Mouse (Mus musculus): Measurements from ENCODE around the gene Pm20d1. TPM values are rescaled to one million over a fixed set of nuclear protein-coding genes. Genes with fewer than 3 reads are reported as not detected.

The Pm20d1 gene
- total and polyA plus RNA-seq, 3 experiments: not detected

DNA sequence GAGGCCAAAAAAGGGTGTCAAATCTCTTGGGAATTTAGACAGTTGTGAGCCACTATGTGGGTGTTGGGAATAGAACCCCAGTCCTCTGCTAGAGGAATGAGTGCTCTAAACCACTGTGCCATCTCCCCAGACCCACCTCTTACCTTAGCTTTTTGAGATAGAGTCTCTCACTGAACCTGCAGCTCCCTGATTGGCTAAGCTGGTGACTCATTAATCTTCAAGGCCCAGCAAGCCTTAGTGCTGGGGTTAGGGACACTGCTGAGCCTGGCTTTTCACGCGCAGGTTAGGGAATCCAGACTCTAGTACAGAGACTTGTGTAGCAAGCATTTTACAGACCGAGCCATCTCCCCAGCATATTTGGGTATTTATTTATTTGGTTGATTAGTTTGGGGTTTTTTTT lies 39.9 kb downstream of the Pm20d1 start:
- H3K4me3 ChIP-seq (ENCODE audit: control insufficient read depth in 1 of 2, insufficient read depth in 1 of 2, low read depth in 2 of 2, low read length in 2 of 2): no peak overlapping the region
- no peak for TF ChIP-seq POLR2AphosphoS2 (IDR thresholded peaks at IDR 0.05; ENCODE audit: low read length)
- TF ChIP-seq ELF1 (IDR thresholded peaks at IDR 0.05; ENCODE audit: low read depth, low read length): no peak
- no peak for TF ChIP-seq MYC (IDR thresholded peaks at IDR 0.05; ENCODE audit: low read depth, low read length)
- TF ChIP-seq CTCF (IDR thresholded peaks at IDR 0.05 in 2 of 3, conservative IDR thresholded peaks at IDR 0.05 in 1 of 3; ENCODE audit: control insufficient read depth in 1 of 3, insufficient read depth in 1 of 3, low read depth in 2 of 3, low read length in 3 of 3, poor library complexity in 1 of 3, severe bottlenecking in 1 of 3): no peak
- no peak for TF ChIP-seq POLR2AphosphoS5 (IDR thresholded peaks at IDR 0.05; ENCODE audit: borderline replicate concordance, low read depth, low read length)
- no peak for TF ChIP-seq MYB (IDR thresholded peaks at IDR 0.05; ENCODE audit: low read depth, low read length)
- TF ChIP-seq ETS1 (IDR thresholded peaks at IDR 0.05; ENCODE audit: low read depth, low read length): no peak
- no peak for TF ChIP-seq NRF1 (IDR thresholded peaks at IDR 0.05; ENCODE audit: insufficient read depth, low read depth, low read length, poor library complexity, severe bottlenecking)
- no peak for TF ChIP-seq UBTF (IDR thresholded peaks at IDR 0.05; ENCODE audit: borderline replicate concordance, insufficient read depth, low read depth, low read length)
- no peak for TF ChIP-seq ZMIZ1 (IDR thresholded peaks at IDR 0.05; ENCODE audit: low read depth, low read length)
- TF ChIP-seq HCFC1 (IDR thresholded peaks at IDR 0.05; ENCODE audit: low read depth, low read length): no peak
- no peak for TF ChIP-seq POLR2A (IDR thresholded peaks at IDR 0.05; ENCODE audit: control insufficient read depth in 1 of 2, insufficient read depth in 1 of 2, low read depth in 1 of 2, low read length in 2 of 2, poor library complexity in 1 of 2)
- TF ChIP-seq CHD2 (IDR thresholded peaks at IDR 0.05; ENCODE audit: low read length): no peak
- TF ChIP-seq TBP (IDR thresholded peaks at IDR 0.05; ENCODE audit: low read depth, low read length): no peak
- no peak for TF ChIP-seq SIN3A (IDR thresholded peaks at IDR 0.05; ENCODE audit: low read length)
- no peak for TF ChIP-seq ZNF384 (IDR thresholded peaks at IDR 0.05; ENCODE audit: low read depth, low read length)
- no peak overlapping the region for H3K9ac ChIP-seq (ENCODE audit: control insufficient read depth, low read depth, low read length, poor library complexity, severe bottlenecking)
- H3K27ac ChIP-seq (ENCODE audit: control insufficient read depth, low read depth, low read length): no peak overlapping the region
- no peaks in the 10 kb centered on the region for H3K9me3 ChIP-seq (replicated peaks; ENCODE audit: insufficient read depth, low read length)
- H3K79me2 ChIP-seq (ENCODE audit: control insufficient read depth, insufficient read depth, low read length, poor library complexity): no peaks in the 10 kb centered on the region
- no peaks in the 10 kb centered on the region for H3K27me3 ChIP-seq (ENCODE audit: control insufficient read depth in 1 of 2, insufficient read depth in 2 of 2, low read length in 2 of 2)
- DNase-seq (ENCODE audit: low read depth, low spot score): peak; percentile 9
- H3K36me3 ChIP-seq (ENCODE audit: control insufficient read depth in 1 of 2, insufficient read depth in 2 of 2, low read length in 2 of 2): no peaks in the 10 kb centered on the region; a peak in 1 of 4 replicates
- no peaks in the 10 kb centered on the region for H3K4me1 ChIP-seq (ENCODE audit: control insufficient read depth in 1 of 2, insufficient read depth in 2 of 2, low read length in 2 of 2)

DNA sequence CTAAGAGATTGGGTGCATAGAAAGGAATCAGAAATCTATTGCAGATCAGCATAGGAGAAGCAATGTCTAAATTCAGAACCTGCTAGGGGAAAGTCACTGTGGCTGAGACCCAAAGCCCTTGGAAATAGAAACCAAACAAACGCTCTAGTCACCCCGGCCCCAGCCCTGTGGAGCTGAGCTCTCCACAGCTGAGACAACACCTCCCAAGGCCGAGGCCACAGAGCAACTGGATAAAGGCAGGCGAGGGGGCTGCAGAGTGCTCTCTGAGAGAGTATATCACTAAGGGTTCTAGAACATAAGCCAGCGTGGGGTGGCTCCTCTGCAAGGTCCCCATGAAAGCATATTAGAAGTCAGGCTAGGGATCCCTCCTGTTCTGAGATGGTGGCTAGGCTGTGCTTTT lies 41.4 kb downstream of the Pm20d1 start:
- H3K4me3 ChIP-seq (ENCODE audit: control insufficient read depth in 1 of 2, insufficient read depth in 1 of 2, low read depth in 2 of 2, low read length in 2 of 2): no peak overlapping the region
- TF ChIP-seq ZC3H11A (IDR thresholded peaks at IDR 0.05; ENCODE audit: low read depth, low read length): no peak
- no peak for TF ChIP-seq RAD21 (IDR thresholded peaks at IDR 0.05; ENCODE audit: low read depth, low read length)
- no peak for TF ChIP-seq CHD1 (IDR thresholded peaks at IDR 0.05; ENCODE audit: low read depth, low read length)
- no peak for TF ChIP-seq ZKSCAN1 (IDR thresholded peaks at IDR 0.05; ENCODE audit: low read depth, low read length)
- no peak for TF ChIP-seq SMC3 (IDR thresholded peaks at IDR 0.05; ENCODE audit: low read depth, low read length)
- no peak for TF ChIP-seq MAX (IDR thresholded peaks at IDR 0.05; ENCODE audit: low read length)
- TF ChIP-seq NRF1 (IDR thresholded peaks at IDR 0.05; ENCODE audit: insufficient read depth, low read depth, low read length, poor library complexity, severe bottlenecking): no peak
- TF ChIP-seq ETS1 (IDR thresholded peaks at IDR 0.05; ENCODE audit: low read depth, low read length): no peak
- TF ChIP-seq USF2 (IDR thresholded peaks at IDR 0.05; ENCODE audit: borderline replicate concordance in 1 of 2, insufficient read depth in 1 of 2, low read depth in 1 of 2, low read length in 2 of 2): no peak
- no peaks in the 10 kb centered on the region for H3K9me3 ChIP-seq (replicated peaks; ENCODE audit: insufficient read depth, low read length)
- no peaks in the 10 kb centered on the region for H3K4me1 ChIP-seq (ENCODE audit: control insufficient read depth in 1 of 2, insufficient read depth in 2 of 2, low read length in 2 of 2)
- no peak for DNase-seq (ENCODE audit: low read depth, low spot score)
- no peaks in the 10 kb centered on the region; a peak in 1 of 4 replicates for H3K36me3 ChIP-seq (ENCODE audit: control insufficient read depth in 1 of 2, insufficient read depth in 2 of 2, low read length in 2 of 2)
- H3K9ac ChIP-seq (ENCODE audit: control insufficient read depth, low read depth, low read length, poor library complexity, severe bottlenecking): no peak overlapping the region
- no peak overlapping the region for H3K27ac ChIP-seq (ENCODE audit: control insufficient read depth, low read depth, low read length)
- H3K79me2 ChIP-seq (ENCODE audit: control insufficient read depth, insufficient read depth, low read length, poor library complexity): no peaks in the 10 kb centered on the region
- no peaks in the 10 kb centered on the region for H3K27me3 ChIP-seq (ENCODE audit: control insufficient read depth in 1 of 2, insufficient read depth in 2 of 2, low read length in 2 of 2)

Data from MEL (cell line).